Mouse (Mus musculus): Measurements from ENCODE around the gene Myo1f.

GRCm38 (mm10) chr17:33563527-33564076 is 8.1 kb downstream of the Myo1f start:
- no peak for TF ChIP-seq CTCF (conservative IDR thresholded peaks at IDR 0.05; ENCODE audit: insufficient read depth, insufficient read length, low read depth, low read length)
- TF ChIP-seq POLR2A (IDR thresholded peaks at IDR 0.05; ENCODE audit: low read depth, low read length), result no peak

Measured in kidney, adult 2 months (tissue).